Mouse (Mus musculus) lung, postnatal 0 days (tissue): ENCODE measurements around the gene Ndufb2.

Experiments used
- CTCF ChIP-seq: IDR thresholded peaks from 2 replicates; pipeline ENCODE4 v1.5.1; 2016; ENCODE audit warnings: antibody characterized with exemption, mild to moderate bottlenecking
- EP300 ChIP-seq: IDR thresholded peaks from 2 replicates; pipeline ENCODE4 v1.6.1; 2016; ENCODE audit warnings: antibody characterized with exemption, mild to moderate bottlenecking, control low read depth

DNA sequence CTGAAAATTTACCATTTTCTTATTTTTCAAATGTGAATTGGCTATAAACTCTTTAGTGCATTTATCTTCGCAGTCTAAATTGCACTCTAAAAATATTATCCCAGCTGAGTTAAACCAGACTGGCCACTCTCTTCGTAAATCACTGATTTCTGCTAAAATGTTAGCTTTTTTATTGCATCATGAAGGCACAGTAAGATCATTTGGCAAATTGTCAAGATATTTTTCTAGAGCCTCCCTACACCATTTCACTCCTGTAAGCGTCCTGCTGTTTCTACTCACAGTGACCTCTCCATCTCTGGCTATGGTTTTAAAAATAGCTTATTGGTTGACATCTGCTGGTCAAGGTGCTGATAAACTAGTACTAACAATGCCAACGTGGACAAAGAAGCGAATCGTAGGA is 13.7 kb downstream of the Ndufb2 start:
- TF ChIP-seq CTCF (no peak), EP300 (no peak)
